Mouse (Mus musculus) embryonic facial prominence, embryonic 11.5 days (tissue): Measurements from ENCODE around the gene Klhl23. TPM values are rescaled to one million over a fixed set of nuclear protein-coding genes. Genes with fewer than 3 reads are reported as not detected.

Source experiments
- ATAC-seq: fragments of 200-750 bp; cut with Nextera tagmentation; replicated peaks from 2 replicates; pipeline ENCODE4 v1.8.0; 2017; ENCODE audit warnings: low read depth; ENCODE audit not compliant: insufficient number of reproducible peaks, low FRiP score, low TSS enrichment
- DNase-seq: peaks from one replicate; pipeline ENCODE4 v3.0.0-alpha.2; 2015; ENCODE audit warnings: low spot score
- H3K27ac ChIP-seq: fragments of 300-500 bp; sonication (generic); replicated peaks from 2 replicates; pipeline ENCODE4 v1.5.1; 2014; ENCODE audit warnings: mild to moderate bottlenecking, low read depth, low read length, control low read depth
- H3K27me3 ChIP-seq: fragments of 300-500 bp; sonication (generic); 2 replicates; pipeline ENCODE4 v1.6.1; 2014; ENCODE audit warnings: mild to moderate bottlenecking, low read length, moderate library complexity, mixed read lengths; ENCODE audit not compliant: control insufficient read depth, insufficient read depth
- H3K36me3 ChIP-seq: fragments of 300-500 bp; sonication (generic); replicated peaks from 2 replicates; pipeline ENCODE4 v1.6.1; 2014; ENCODE audit warnings: low read depth, mild to moderate bottlenecking, low read length, moderate library complexity, mixed read lengths; ENCODE audit not compliant: control insufficient read depth, insufficient read depth
- H3K4me1 ChIP-seq: fragments of 300-500 bp; sonication (generic); 2 replicates; pipeline ENCODE4 v1.6.1; 2014; ENCODE audit warnings: low read length, mixed read lengths; ENCODE audit not compliant: control insufficient read depth, insufficient read depth
- H3K4me2 ChIP-seq: fragments of 300-500 bp; sonication (generic); 2 replicates; pipeline ENCODE4 v1.6.1; 2014; ENCODE audit warnings: low read depth, mild to moderate bottlenecking, control low read depth, low read length, moderate library complexity
- H3K4me3 ChIP-seq: fragments of 300-500 bp; sonication (generic); 2 replicates; pipeline ENCODE4 v1.5.1; 2014; ENCODE audit warnings: low read depth, low read length, control low read depth
- H3K9ac ChIP-seq: fragments of 300-500 bp; sonication (generic); replicated peaks from 2 replicates; pipeline ENCODE4 v1.6.1; 2014; ENCODE audit warnings: mild to moderate bottlenecking, control low read depth, low read length
- H3K9me3 ChIP-seq: fragments of 300-500 bp; sonication (generic); replicated peaks from 2 replicates; pipeline ENCODE4 v1.6.1; 2016; ENCODE audit warnings: mild to moderate bottlenecking, low read length, inconsistent platforms, mixed read lengths; ENCODE audit not compliant: control insufficient read depth
- WGBS: fragments of 180-500 bp; shearing (Covaris S2); extraction: QIAGEN DNeasy Blood & Tissue Kit; methylation state at CpG from one replicate; pipeline ENCODE4 v1.1.7; 2014; 5-methylcytosine and 5-hydroxymethylcytosine counted together
- polyA plus RNA-seq: library from polyadenylated mRNA; unstranded; fragments of >200 nt; fragmentation: Nextera tagmentation; extraction: Ambion mirVana; gene quantifications from 2 replicates; pipeline ENCODE4 v1.2.1, GENCODE M21; 2014

Klhl23 gene
- polyA plus RNA-seq, 1 experiment from 2014 or later = 30.8 TPM

- Histone ChIP-seq H3K9ac (no peak overlapping the region), H3K27me3 (no peaks in the 10 kb centered on the region), H3K27ac (no peak overlapping the region), H3K4me3 (no peak overlapping the region), H3K9me3 (no peaks in the 10 kb centered on the region), H3K4me2 (no peak overlapping the region), H3K4me1 (no peaks in the 10 kb centered on the region), H3K36me3 (no peaks in the 10 kb centered on the region; the same call in none of the 2 replicates)
- 73% methylated on average over 6 of the region's 7 CpGs for WGBS
- ATAC-seq = no peak
- no peak for DNase-seq
Measured at GRCm38 (mm10) chr2:69837244-69837967, 15.7 kb downstream of the Klhl23 start.

- H3K27ac ChIP-seq = no peak overlapping the region
- no peaks in the 10 kb centered on the region; the same call in none of the 2 replicates for H3K36me3 ChIP-seq
- H3K4me3 ChIP-seq = no peak overlapping the region
- ATAC-seq (no peak), DNase-seq (no peak)
- H3K9ac ChIP-seq = no peak overlapping the region
- no peaks in the 10 kb centered on the region for H3K4me1 ChIP-seq
- no peak overlapping the region for H3K4me2 ChIP-seq
- no peaks in the 10 kb centered on the region for H3K27me3 ChIP-seq
- WGBS = 27% methylated on average over 3 of the region's 3 CpGs
- no peaks in the 10 kb centered on the region for H3K9me3 ChIP-seq
Measured at GRCm38 (mm10) chr2:69837996-69838395, 16.3 kb downstream of the Klhl23 start.

GRCm38 (mm10) chr2:69838707-69839106, 17.0 kb downstream of the Klhl23 start:
- no peaks in the 10 kb centered on the region; the same call in 1 of the 2 replicates for H3K36me3 ChIP-seq
- no peaks in the 10 kb centered on the region for H3K9me3 ChIP-seq
- H3K27ac ChIP-seq = no peak overlapping the region
- no peak overlapping the region for H3K4me3 ChIP-seq
- DNase-seq (no peak), ATAC-seq (no peak)
- no peak overlapping the region for H3K9ac ChIP-seq
- no peaks in the 10 kb centered on the region for H3K4me1 ChIP-seq
- H3K4me2 ChIP-seq = no peak overlapping the region
- no peaks in the 10 kb centered on the region for H3K27me3 ChIP-seq

GRCm38 (mm10) chr2:69840261-69840660, 18.5 kb downstream of the Klhl23 start:
- DNase-seq = no peak
- H3K27me3 ChIP-seq = no peaks in the 10 kb centered on the region
- H3K27ac ChIP-seq = no peak overlapping the region
- H3K36me3 ChIP-seq = no peaks in the 10 kb centered on the region
- whole genome bisulfite sequencing = 33% methylated on average over 6 of the region's 6 CpGs
- no peaks in the 10 kb centered on the region for H3K4me1 ChIP-seq
- no peak overlapping the region for H3K4me2 ChIP-seq
- no peak overlapping the region for H3K4me3 ChIP-seq
- ATAC-seq = no peak
- H3K9ac ChIP-seq = no peak overlapping the region
- no peaks in the 10 kb centered on the region for H3K9me3 ChIP-seq

GRCm38 (mm10) chr2:69849215-69849614, 27.5 kb downstream of the Klhl23 start:
- no peak overlapping the region for H3K27ac ChIP-seq
- ATAC-seq (no peak), DNase-seq (no peak)
- H3K27me3 ChIP-seq = no peaks in the 10 kb centered on the region
- no peak overlapping the region for H3K4me2 ChIP-seq
- no peaks in the 10 kb centered on the region for H3K36me3 ChIP-seq
- 68% methylated on average over 6 of the region's 6 CpGs for WGBS
- no peak overlapping the region for H3K4me3 ChIP-seq
- no peaks in the 10 kb centered on the region for H3K9me3 ChIP-seq
- H3K4me1 ChIP-seq = no peaks in the 10 kb centered on the region
- H3K9ac ChIP-seq = no peak overlapping the region

GRCm38 (mm10) chr2:69851427-69852058, 29.8 kb downstream of the Klhl23 start:
- no peak for ATAC-seq

GRCm38 (mm10) chr2:69856392-69856791, 34.6 kb downstream of the Klhl23 start:
- Histone ChIP-seq H3K36me3 (no peaks in the 10 kb centered on the region), H3K27me3 (no peaks in the 10 kb centered on the region), H3K4me2 (no peak overlapping the region), H3K4me3 (no peak overlapping the region), H3K27ac (no peak overlapping the region), H3K9me3 (no peaks in the 10 kb centered on the region), H3K9ac (no peak overlapping the region), H3K4me1 (no peaks in the 10 kb centered on the region)
- ATAC-seq = no peak
- DNase-seq = no peak
- WGBS = 61% methylated on average over 8 of the region's 8 CpGs

More at GRCm38 (mm10) chr2:69851427-69852058, 29.8 kb downstream of the Klhl23 start:
- Histone ChIP-seq H3K9me3 (no peaks in the 10 kb centered on the region), H3K9ac (no peak overlapping the region), H3K4me3 (no peak overlapping the region), H3K27me3 (no peaks in the 10 kb centered on the region), H3K4me1 (no peaks in the 10 kb centered on the region), H3K27ac (no peak overlapping the region), H3K36me3 (no peaks in the 10 kb centered on the region), H3K4me2 (no peak overlapping the region)
- no peak for DNase-seq
- WGBS = 77% methylated on average over 2 of the region's 2 CpGs

- DNase-seq = peak; percentile 12
- no peak overlapping the region for H3K4me2 ChIP-seq
- no peaks in the 10 kb centered on the region for H3K9me3 ChIP-seq
- no peak overlapping the region for H3K27ac ChIP-seq
- H3K4me1 ChIP-seq = no peaks in the 10 kb centered on the region
- no peak overlapping the region for H3K9ac ChIP-seq
- no peaks in the 10 kb centered on the region for H3K27me3 ChIP-seq
- H3K4me3 ChIP-seq = no peak overlapping the region
- 82% methylated on average over 1 of the region's 1 CpGs for WGBS
- H3K36me3 ChIP-seq = no peaks in the 10 kb centered on the region
- ATAC-seq = no peak
Measured at GRCm38 (mm10) chr2:69857882-69858281, 36.1 kb downstream of the Klhl23 start.
